Mouse (Mus musculus): ENCODE measurements at regions not wholly inside any gene's neighbourhood (a gene's known extent, or its start where the extent isn't known, plus 50 kb on each side); places are given as distances from the start of the nearest gene placed in this dataset.
A peak's percentile ranks its signal among the peaks of the same experiment; 100 is the strongest.
"Not testable (repeated sequence)": the region's sequence is repeated elsewhere in the genome, so short reads cannot be mapped to it uniquely, and the experiment has no call there.

DNA sequence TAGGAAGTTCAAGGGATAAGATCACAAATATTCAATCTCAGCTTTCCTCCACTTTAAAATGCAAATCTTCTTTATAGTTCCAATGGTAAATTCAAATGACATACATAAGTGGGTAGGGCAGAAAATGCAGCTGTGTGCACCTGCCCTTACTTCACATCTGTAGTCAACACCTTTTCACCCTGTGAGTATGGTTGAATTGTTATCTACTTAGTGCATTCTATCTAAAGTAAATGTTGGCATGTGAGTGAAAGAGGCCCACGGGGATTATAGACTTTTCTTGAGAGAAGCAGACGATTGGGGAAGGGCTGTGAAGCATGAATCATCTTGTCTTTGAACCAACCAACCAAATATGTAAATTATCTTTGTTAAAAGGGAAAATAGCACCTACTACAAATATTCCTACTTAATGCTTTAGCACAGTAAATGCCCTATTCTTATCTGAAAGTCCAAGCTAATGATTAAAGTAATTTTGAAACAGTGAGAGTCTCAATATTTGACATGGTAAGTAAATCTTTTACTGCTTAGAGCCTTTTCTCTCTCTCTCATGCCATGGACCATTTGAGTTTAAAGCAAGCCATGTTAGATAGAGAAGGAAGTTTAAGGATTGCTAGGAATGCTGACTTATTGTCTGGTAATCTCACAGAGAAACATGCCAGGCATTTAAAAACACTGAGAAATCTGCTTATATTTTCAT lies 617.4 kb upstream of the Negr1 start:
- H3K4me2 ChIP-seq (ENCODE audit: low read depth, low read length) = no peak overlapping the region
- no peak for TF ChIP-seq CTCF (IDR thresholded peaks at IDR 0.05; ENCODE audit: low read depth)
- TF ChIP-seq EP300 (IDR thresholded peaks at IDR 0.05; ENCODE audit: low read depth) = no peak
- H3K9ac ChIP-seq (replicated peaks) = no peak overlapping the region
- ATAC-seq = no peak
- H3K27me3 ChIP-seq (ENCODE audit: insufficient read depth, low read length) = no peaks in the 10 kb centered on the region
- H3K9me3 ChIP-seq (ENCODE audit: low read length) = no peaks in the 10 kb centered on the region
- 42% methylated on average over 2 of the region's 2 CpGs for WGBS (ENCODE audit: insufficient replicate concordance)
- H3K4me1 ChIP-seq (ENCODE audit: insufficient read depth) = no peaks in the 10 kb centered on the region
- H3K36me3 ChIP-seq (replicated peaks; ENCODE audit: insufficient read depth, low read length) = no peaks in the 10 kb centered on the region
- no peak for DNase-seq
- no peak overlapping the region for H3K4me3 ChIP-seq (ENCODE audit: low read depth, low read length)
- no peak overlapping the region for H3K27ac ChIP-seq (ENCODE audit: low read depth)

GRCm38 (mm10) chr3:155945188-155945587 lies 616.4 kb upstream of the Negr1 start:
- ATAC-seq (peak; percentile 90), DNase-seq (no peak)
- Histone ChIP-seq H3K4me1 (ENCODE audit: insufficient read depth) (no peaks in the 10 kb centered on the region), H3K9me3 (ENCODE audit: low read length) (no peaks in the 10 kb centered on the region), H3K27ac (ENCODE audit: low read depth) (no peak overlapping the region), H3K4me2 (ENCODE audit: low read depth, low read length) (no peak overlapping the region), H3K36me3 (replicated peaks; ENCODE audit: insufficient read depth, low read length) (no peaks in the 10 kb centered on the region), H3K9ac (replicated peaks) (no peak overlapping the region), H3K27me3 (ENCODE audit: insufficient read depth, low read length) (no peaks in the 10 kb centered on the region), H3K4me3 (ENCODE audit: low read depth, low read length) (no peak overlapping the region)
- WGBS (ENCODE audit: insufficient replicate concordance) = 53% methylated on average over 2 of the region's 2 CpGs
- TF ChIP-seq EP300 (IDR thresholded peaks at IDR 0.05; ENCODE audit: low read depth) = no peak
- no peak for TF ChIP-seq CTCF (IDR thresholded peaks at IDR 0.05; ENCODE audit: low read depth)

GRCm38 (mm10) chr3:155962496-155962895 lies 599.1 kb upstream of the Negr1 start:
- H3K27ac ChIP-seq (ENCODE audit: low read depth); H3K27me3 ChIP-seq (ENCODE audit: insufficient read depth, low read length); H3K9ac ChIP-seq (replicated peaks); H3K9me3 ChIP-seq (ENCODE audit: low read length); DNase-seq; H3K4me1 ChIP-seq (ENCODE audit: insufficient read depth); H3K4me3 ChIP-seq (ENCODE audit: low read depth, low read length); H3K36me3 ChIP-seq (replicated peaks; ENCODE audit: insufficient read depth, low read length); H3K4me2 ChIP-seq (ENCODE audit: low read depth, low read length): not testable (repeated sequence)
- 0 out of 2 replicates have a peak, but pooled peaks have one; percentile 21 for ATAC-seq
- WGBS (ENCODE audit: insufficient replicate concordance) = 40% methylated on average over 2 of the region's 2 CpGs

DNA sequence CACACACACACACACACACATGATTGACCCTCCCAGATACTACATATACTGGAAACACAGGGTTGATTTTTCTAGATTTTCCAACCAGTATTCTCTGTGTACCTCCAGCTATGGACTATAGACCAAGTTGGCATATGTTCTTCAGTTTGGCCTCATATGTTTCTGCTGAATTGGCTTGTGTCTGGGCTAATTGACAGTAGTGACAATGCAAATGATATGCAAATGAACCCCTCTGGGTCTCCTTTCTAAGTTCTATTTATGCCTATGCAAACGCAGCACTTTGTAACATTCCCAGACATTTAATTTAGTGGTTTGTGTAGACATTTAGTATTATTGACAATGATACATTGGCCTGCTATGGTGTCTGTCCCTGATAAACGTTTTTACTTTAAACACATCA lies 582.0 kb upstream of the Negr1 start:
- no peak for TF ChIP-seq CTCF (IDR thresholded peaks at IDR 0.05; ENCODE audit: low read depth)
- no peak for TF ChIP-seq EP300 (IDR thresholded peaks at IDR 0.05; ENCODE audit: low read depth)
- Histone ChIP-seq H3K27me3 (ENCODE audit: insufficient read depth, low read length) (no peaks in the 10 kb centered on the region), H3K36me3 (replicated peaks; ENCODE audit: insufficient read depth, low read length) (no peaks in the 10 kb centered on the region), H3K4me3 (ENCODE audit: low read depth, low read length) (no peak overlapping the region), H3K9ac (replicated peaks) (no peak overlapping the region), H3K4me2 (ENCODE audit: low read depth, low read length) (no peak overlapping the region), H3K9me3 (ENCODE audit: low read length) (no peaks in the 10 kb centered on the region), H3K27ac (ENCODE audit: low read depth) (no peak overlapping the region), H3K4me1 (ENCODE audit: insufficient read depth) (no peaks in the 10 kb centered on the region)
- 51% methylated on average over 2 of the region's 2 CpGs for WGBS (ENCODE audit: insufficient replicate concordance)
- no peak for ATAC-seq
- DNase-seq = no peak

GRCm38 (mm10) chr3:155994044-155994443 lies 567.5 kb upstream of the Negr1 start:
- Histone ChIP-seq H3K4me3 (ENCODE audit: low read depth, low read length) (no peak overlapping the region), H3K9ac (replicated peaks) (no peak overlapping the region), H3K27me3 (ENCODE audit: insufficient read depth, low read length) (no peaks in the 10 kb centered on the region), H3K36me3 (replicated peaks; ENCODE audit: insufficient read depth, low read length) (no peaks in the 10 kb centered on the region), H3K4me2 (ENCODE audit: low read depth, low read length) (no peak overlapping the region), H3K27ac (ENCODE audit: low read depth) (no peak overlapping the region), H3K9me3 (ENCODE audit: low read length) (no peaks in the 10 kb centered on the region), H3K4me1 (ENCODE audit: insufficient read depth) (no peaks in the 10 kb centered on the region)
- WGBS (ENCODE audit: insufficient replicate concordance) = 54% methylated on average over 2 of the region's 2 CpGs
- ATAC-seq (no peak), DNase-seq (no peak)
- TF ChIP-seq EP300 (IDR thresholded peaks at IDR 0.05; ENCODE audit: low read depth) = no peak
- no peak for TF ChIP-seq CTCF (IDR thresholded peaks at IDR 0.05; ENCODE audit: low read depth)

- TF ChIP-seq CTCF (IDR thresholded peaks at IDR 0.05; ENCODE audit: low read depth) (no peak), EP300 (IDR thresholded peaks at IDR 0.05; ENCODE audit: low read depth) (no peak)
- H3K9me3 ChIP-seq (ENCODE audit: low read length) = no peaks in the 10 kb centered on the region
- no peaks in the 10 kb centered on the region for H3K27me3 ChIP-seq (ENCODE audit: insufficient read depth, low read length)
- no peak overlapping the region for H3K4me3 ChIP-seq (ENCODE audit: low read depth, low read length)
- H3K36me3 ChIP-seq (replicated peaks; ENCODE audit: insufficient read depth, low read length) = no peaks in the 10 kb centered on the region
- H3K4me1 ChIP-seq (ENCODE audit: insufficient read depth) = no peaks in the 10 kb centered on the region
- WGBS (ENCODE audit: insufficient replicate concordance) = 72% methylated on average over 7 of the region's 7 CpGs
- H3K27ac ChIP-seq (ENCODE audit: low read depth) = no peak overlapping the region
- DNase-seq = no peak
- ATAC-seq = no peak
- H3K4me2 ChIP-seq (ENCODE audit: low read depth, low read length) = no peak overlapping the region
- H3K9ac ChIP-seq (replicated peaks) = no peak overlapping the region
These were observed 543.8 kb upstream of the Negr1 start for GRCm38 (mm10) chr3:156017676-156018230.

Data from liver, postnatal 0 days (tissue).